Mouse (Mus musculus) ovary, postnatal 36 days (tissue): ENCODE measurements at regions not wholly inside any gene's neighbourhood (a gene's known extent, or its start where the extent isn't known, plus 50 kb on each side); places are given as distances from the start of the nearest gene placed in this dataset.

Experiments
- DNase-seq: peaks from one replicate; pipeline ENCODE4 v3.0.0; 2022; ENCODE audit warnings: low spot score, mixed read lengths

DNA sequence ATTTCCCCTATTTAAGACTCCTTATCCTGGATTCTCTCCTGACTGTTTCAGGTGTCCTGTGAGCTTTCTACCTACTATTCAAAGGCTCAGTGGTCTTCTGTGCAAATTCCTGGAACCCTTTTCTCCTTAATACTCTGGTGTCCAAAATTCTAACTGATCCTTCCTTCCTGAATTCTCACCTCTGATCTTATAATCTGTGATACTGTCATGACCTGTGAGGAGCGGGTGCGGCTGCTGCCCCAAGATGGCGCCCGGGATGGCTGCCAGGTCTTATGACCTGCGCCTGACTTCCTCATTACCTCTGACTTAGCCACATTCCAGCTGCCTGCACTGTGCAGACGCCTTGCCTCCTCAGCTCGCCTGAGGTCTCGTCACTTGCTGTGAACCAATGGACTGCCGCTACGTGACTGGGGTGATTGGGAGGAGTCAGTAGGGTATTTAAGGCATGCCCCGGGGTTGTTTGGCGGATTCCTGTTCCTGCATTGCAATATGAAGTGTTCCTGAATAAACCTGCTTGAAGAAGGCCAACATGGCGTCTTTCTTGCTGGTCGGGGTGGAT is 131.2 kb downstream of the Ptbp2 start:
- DNase-seq: no peak

DNA sequence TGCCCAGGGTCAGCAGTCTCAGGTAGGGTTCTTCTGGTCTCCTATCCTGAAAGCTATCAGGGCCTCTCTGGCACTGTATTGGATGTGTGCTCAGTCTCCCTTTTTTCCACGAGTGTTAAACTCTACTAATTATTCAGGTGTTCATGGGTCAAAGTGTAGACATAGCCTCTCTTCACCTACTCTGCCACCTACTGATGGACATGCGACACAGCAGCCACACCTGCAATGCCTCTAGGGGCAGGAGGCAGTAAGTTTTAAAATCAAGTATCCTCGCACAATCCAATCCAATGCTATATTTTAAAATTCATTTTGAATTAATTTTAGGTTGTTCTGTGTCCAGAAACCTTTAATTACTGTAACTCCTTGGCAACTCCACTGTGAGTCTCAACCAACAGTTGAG is 145.6 kb downstream of the Ptbp2 start:
- no peak for DNase-seq

DNA sequence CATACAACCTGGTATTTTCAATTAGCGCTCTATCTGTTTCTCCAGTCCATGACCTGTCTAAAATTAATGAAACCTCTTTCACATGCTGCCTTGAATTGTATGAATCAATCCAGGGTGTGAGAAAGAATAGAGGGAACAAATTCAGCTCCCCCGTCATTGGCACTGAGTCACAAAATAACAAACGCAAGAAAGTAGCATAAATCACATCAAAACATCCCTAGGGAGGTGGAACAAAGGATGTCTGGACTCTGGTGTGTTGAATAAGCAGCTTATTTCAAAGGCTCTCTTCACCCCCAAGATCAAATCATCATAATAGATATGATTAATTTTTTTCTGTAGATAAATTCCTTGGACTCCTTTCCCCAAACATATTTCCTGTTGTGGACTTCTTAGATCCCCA is 148.6 kb downstream of the Ptbp2 start:
- DNase-seq: no peak

DNA sequence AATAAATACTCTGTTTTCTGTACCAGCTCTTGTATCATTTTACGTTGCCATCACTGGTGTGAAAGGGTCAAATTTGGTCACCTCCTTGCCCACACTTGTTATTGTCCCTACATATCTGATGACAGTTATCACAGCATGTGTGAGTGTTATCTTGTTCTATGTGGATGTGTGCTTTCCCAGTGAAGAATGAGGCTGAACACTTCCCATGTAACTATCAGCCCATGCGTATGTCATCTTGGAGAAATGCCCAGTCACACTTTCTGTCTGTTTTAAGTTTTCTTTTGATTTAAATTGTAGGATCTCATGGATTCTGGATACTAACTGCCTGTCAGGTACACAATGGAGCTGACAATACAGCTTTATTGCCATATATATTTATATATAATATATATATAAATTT is 150.8 kb downstream of the Ptbp2 start:
- no peak for DNase-seq

GRCm38 (mm10) chr3:119606116-119606515 is 178.2 kb downstream of the Ptbp2 start:
- DNase-seq: no peak

GRCm38 (mm10) chr3:119588872-119589416 is 195.3 kb downstream of the Ptbp2 start:
- no peak for DNase-seq

- no peak for DNase-seq
Observed at GRCm38 (mm10) chr3:119587971-119588370, 196.3 kb downstream of the Ptbp2 start.

GRCm38 (mm10) chr3:119575516-119575915 is 208.8 kb downstream of the Ptbp2 start:
- DNase-seq: no peak

DNA sequence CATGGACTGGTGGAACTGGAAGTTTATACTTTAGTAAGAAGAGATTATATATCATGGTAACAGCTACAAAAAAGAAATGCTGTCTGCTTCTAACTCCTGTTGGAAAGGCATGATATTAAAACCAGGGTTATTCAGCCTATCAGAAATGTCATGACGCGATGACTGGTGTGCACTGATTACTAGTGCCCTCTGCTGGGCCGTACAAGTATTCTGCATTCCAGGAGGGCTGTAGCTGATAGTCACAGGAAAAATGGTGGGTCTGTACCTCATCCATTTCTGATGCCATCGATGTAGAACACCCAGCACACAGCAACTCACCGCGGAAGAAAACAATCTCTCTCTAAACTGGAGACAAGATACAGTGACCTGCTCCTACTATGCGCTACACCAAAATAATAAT is 246.4 kb downstream of the Ptbp2 start:
- no peak for DNase-seq

DNA sequence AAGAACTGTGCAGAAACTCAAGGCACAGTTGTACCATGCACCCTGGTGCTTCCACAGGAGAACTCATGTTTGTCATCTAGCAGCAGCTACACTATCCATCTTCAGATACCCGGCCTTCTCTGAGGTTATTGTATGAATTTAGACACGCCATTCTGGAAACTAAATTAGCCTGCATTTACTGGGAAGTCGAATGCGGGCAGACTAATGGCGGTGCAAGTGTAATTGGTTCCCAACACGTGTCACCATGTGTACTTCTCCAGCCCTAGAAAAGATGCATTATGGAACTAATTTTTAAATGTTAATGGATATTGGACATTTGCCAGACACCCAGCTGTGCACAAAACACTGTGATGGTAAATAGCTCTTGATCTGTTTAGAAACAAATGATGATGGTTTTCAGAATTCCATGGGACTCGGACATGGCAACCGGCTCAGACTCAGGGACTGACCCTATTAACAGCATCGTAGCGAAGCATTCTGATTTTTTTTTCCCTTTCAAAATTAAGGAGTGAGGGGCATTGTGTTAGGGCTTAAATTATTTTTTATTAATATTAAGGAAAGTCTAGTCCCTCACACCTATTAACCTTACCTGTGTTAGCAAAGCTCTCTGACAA is 259.6 kb downstream of the Ptbp2 start:
- DNase-seq: no peak

GRCm38 (mm10) chr3:119512596-119512995 is 271.7 kb downstream of the Ptbp2 start:
- DNase-seq: no peak

- DNase-seq: no peak
Observed at GRCm38 (mm10) chr3:119509132-119509531, 275.1 kb downstream of the Ptbp2 start.

DNA sequence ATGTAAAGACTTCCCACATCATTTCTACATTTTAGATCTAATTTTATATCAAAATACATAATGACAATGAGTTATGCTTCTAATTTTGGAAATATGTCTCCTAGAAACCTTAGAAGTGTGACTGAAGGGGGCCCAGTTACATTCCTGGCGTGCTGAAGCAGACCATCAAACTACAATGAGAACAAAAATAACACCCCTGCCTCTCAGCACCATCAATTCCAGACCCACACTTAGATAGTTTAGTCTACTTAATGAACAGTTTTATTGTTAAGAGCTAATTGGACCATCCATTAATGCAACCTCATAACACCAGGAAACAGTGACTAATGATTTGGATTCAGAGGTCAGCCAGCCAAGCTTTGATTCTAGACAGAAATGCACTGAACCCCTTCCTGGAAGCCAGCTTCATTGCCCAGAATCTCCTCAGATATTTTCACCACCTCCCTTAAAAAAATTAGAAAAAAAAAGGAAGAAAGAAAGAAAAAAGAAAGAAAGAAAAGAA is 280.7 kb downstream of the Ptbp2 start:
- no peak for DNase-seq

DNA sequence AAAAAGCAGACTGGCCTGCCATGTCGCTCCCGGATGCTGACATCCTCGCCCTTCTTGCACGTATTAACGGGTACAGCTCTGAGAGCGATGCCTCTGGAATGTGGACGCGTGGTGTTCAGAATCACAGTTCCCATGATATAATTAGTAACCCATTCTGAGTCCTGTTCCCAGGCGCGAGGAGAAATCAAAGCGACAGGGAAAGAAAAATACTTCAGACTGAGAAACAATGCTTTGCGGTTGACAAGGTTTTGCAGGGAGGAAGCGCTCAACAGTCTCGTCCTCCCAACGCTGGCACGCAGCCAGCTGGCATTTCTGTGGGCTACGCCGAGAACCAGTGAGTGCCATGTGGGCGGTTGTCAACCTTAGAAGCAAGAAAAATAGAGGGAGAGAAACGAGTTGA is 285.6 kb downstream of the Ptbp2 start:
- peak; percentile 67 for DNase-seq

DNA sequence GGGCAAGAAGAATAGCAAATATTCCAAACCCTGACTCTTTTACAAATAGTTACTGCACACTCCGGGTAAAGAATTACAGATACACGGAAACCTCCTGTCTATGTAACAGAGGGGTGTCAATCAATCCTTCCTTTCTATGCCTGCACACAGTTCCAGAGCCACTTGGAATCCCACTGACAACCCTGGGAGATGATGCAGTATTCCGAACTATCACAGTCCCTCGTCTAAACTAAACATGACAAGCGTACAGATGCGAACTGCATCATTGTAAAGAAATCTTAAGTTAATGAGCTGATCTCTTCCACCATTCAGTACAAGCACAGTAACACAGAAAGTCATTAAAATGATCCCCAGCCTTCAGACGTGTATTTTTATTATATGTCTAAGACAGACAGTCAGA is 286.4 kb downstream of the Ptbp2 start:
- DNase-seq: no peak

GRCm38 (mm10) chr3:119494580-119494979 is 289.7 kb downstream of the Ptbp2 start:
- no peak for DNase-seq

DNA sequence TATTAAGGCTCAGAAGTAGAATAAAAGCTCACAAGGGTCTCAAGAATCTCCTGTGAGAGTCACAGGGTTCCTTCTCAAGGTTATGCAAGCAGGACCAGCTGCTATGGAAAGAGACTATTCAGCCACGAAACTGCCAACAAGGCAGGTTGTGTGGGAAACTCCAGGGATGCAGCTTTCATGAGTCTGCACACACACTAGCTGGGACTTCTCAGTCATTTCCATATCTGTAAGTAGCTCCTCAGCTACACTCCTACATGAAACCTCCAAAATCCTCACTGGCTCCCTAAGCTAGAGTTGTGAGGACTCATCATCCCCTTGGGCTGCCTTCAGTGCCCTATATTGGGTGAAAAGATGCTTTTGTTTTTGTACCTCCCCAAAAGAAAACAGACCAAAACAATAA is 291.6 kb downstream of the Ptbp2 start:
- no peak for DNase-seq

GRCm38 (mm10) chr3:119489336-119489735 is 294.9 kb downstream of the Ptbp2 start:
- no peak for DNase-seq
